Mouse (Mus musculus) liver, adult 2 months (tissue): ENCODE measurements around the gene Espnl.

Source experiments
- CTCF ChIP-seq: fragments of 200-500 bp; IDR thresholded peaks from 2 replicates; pipeline ENCODE4 v1.5.1; 2011; ENCODE audit warnings: low read depth, low read length, control low read depth
- POLR2A ChIP-seq: fragments of 200-500 bp; IDR thresholded peaks from 2 replicates; pipeline ENCODE4 v1.6.1; 2011; ENCODE audit warnings: low read length, control low read depth; ENCODE audit not compliant: insufficient read depth; ENCODE audit errors: extremely low read depth

DNA sequence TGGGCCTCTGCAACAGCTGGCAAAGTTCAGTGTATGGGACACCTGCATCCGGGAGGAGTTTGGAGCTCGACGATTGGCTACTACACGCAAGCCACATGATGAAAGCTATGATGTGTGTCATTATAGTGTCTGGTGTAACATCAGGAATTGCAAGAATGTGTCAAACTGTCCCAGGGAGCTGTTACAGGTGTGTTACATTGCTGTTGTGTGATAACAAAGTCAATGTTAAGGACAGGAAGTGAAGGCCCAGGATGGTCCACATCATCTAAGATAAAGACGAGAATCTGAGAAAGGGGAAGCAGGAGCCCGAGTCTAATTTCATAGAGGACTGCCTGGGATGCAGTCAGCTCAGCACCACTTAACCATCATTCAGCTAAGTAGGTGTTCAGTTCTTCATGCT is 26.3 kb upstream of the Espnl start:
- TF ChIP-seq POLR2A: no peak
- TF ChIP-seq CTCF: no peak
